Mouse (Mus musculus) left cerebral cortex, adult 11 months (tissue): ENCODE results near the gene Rhbdl1.

Experiments
- DNase-seq: peaks from one replicate; pipeline ENCODE4 v3.0.0; 2022; ENCODE audit warnings: low spot score

Rhbdl1 gene

DNA sequence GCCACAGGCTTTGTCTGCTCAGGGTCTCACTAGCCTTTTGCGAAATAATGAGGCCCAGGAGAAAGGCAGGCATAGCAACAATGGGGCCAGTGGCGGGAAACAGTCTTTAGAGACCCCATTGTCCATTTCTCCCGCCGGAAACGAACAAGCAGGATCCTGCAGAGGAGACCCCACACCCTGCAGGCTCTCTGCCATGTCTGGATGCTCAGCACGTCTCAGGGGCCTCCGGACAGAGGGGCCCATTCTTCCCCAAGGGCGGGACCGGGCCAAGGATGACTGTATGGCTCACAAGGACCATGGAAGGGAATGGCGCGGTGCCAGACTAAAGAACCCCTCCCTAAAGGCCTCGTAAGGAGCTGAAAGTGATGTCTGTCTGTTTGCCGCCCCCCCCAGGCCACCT lies 42.9 kb downstream of the Rhbdl1 start:
- no peak for DNase-seq

DNA sequence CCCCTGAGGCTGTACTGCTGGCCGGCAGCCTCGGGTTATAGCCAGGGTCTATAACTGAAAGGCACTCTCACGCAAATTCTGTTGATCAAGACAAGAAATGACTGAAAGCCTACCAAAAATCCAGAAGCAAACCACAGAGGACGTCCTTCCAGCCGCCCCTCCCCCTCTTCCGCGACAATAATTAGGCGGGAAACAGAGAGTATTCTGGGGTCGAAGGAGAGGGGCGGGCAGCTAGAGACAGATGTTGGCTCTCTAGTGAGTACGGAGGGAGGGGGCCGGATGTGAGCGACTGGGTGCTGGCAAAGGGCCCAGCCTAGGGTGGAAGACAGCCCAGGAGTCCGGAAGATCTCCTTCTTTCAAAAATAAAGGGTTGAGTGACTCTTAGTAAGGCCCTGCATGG lies 44.5 kb downstream of the Rhbdl1 start, which contains the start of gene Fam173a:
Fam173a (minus strand) TSS at position 287 of the 400 bp plus-strand sequence.
- DNase-seq: no peak

DNA sequence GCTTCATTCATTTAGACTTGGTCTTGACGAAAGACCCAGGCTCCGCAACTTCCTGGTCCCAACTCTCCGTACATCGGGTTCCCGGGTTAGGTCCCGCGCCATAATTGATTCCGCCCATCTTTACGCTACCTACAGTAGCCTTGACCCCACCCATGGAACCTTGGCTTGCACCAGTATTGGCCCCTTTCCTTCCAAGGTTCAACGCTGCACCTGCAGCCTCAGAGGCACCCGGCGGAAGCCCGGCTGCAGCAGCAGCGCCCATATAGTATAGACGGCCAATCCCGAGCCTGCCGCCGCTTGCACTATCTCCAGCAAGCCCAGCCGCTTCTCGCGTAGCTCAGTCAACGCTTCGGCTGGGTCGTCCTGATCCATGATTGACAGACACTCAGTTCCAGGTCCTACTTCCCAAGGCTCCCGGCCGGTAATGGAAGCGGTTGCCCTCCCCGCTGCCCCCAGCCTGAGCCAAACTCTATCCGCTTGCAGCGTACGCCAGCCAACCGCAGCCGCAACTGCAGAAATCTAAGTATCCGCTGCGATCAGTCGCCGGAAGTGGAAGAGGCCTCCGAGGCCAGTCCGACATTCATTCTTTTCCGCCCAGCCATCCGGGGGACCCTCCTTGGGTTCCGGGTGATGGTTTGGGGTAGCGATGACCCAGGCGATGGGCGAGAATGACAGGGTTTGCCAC lies 45.1 kb downstream of the Rhbdl1 start:
- DNase-seq: peak; percentile 71

DNA sequence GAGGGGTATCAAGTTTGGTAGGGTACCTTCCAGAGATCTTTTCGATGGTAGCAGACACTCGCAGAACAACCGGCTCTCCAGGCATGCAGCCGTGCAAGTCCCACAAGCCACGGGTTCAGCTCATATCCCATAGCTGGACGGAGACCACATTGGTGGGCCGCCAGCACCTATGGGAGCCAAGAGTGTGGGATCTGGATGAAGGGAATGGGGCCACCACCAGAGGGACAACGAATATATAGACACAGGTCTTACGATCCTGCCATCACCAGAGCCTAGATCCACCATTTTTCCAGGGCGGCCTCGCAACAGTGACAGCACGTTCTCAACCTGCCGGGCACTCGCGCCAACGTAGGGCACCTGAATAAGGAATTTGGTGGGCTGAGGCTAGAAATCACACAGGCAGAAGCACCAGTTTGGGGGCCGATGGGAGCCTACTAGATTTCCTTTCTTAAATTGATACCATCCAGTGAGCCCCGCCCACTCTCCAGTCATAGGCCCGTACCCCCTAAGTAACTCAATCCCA lies 45.7 kb downstream of the Rhbdl1 start:
- DNase-seq: no peak

DNA sequence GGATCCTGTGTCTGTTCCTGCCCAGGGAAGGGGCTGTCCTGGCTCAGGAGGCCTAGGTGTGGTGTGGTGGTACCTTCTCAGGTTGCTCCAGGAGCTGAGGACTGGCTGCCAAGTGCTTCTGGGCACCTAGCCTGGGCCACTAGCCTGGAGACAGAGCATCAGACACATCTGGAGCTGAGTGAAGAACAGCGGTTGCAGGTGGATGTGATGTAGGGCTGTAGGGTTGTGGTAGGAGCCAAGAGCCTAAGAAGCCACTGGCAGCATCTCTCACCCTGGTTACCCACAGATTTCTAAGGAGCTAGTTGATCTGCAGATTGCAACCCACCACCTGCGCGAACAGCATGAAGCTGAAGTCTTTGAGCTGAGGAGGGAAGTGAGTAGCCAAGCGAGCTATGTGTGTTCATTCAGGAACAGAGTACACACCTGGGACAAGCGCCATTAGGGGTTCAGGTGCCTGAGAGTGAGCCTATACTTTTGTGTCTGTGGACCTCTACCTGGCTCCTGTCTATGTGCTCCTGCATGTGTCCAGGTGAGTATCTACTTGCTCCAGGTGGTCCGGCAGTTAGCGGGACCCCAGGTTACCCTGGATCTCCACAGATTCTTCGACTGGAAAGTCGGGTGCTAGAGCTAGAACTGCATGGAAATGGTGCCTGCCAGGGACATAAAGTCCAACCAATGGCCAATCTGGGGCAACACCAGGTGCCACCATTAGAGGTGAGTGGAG lies 50.2 kb downstream of the Rhbdl1 start:
- DNase-seq: no peak

DNA sequence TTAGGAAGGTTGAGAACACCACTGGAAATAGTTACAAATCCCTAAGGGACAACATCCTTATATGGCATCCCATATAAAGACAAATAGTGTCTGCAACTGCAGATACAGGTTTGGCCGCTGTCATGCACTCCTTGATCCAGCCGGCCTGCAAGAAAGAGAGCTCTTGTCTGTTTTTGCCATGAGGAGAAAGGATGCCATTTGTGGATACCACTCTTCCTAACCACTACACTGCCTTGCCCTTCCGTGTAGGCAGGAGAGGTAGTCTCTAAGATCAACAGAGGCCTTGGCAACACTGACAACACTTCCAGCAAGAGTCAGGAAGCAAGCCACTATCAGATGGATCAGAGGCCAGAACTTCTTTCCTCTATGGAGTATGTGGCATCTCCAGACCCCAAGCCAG lies 50.8 kb downstream of the Rhbdl1 start, which contains the start of gene Ccdc78:
Ccdc78 (plus strand) TSS at position 301 of the 400 bp plus-strand sequence.
- no peak for DNase-seq

DNA sequence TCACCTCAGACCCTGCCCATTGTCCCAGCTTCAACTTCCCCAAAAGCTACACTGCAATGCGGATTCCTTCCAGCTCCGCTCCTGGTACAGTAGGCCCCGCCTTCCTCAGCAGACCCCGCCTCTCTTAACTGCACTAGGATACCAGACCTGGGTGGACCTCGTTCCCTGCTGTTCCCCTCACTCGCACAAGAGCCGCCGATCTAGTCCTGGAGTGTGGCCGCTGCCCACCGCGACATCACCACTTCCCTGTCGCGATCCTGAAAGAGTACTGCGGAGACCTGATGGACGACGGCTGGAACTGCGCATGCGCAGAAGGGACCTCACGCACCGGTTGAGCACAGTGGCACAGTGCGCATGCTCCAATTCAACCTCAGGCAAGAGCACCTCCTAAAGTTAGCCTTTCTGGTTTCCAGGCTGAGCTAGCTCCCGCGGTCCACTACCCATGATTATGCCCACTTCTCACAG lies 51.8 kb downstream of the Rhbdl1 start, which contains the start of gene Haghl:
Haghl (minus strand) TSS at position 393 of the 465 bp plus-strand sequence.
- DNase-seq: peak; percentile 94
